Mouse (Mus musculus) layer of hippocampus, adult 6 months (tissue): ENCODE data around the gene Gm21704. TPM values are rescaled to one million over a fixed set of nuclear protein-coding genes. Genes with fewer than 3 reads are reported as not detected.

Experiments used
- long read RNA-seq, 2 experiments: library from polyadenylated mRNA; unstranded; transcript quantifications; one replicate each; pipeline ENCODE4 v2.0.0; 2019 to 2020
- polyA plus RNA-seq: library from polyadenylated mRNA; unstranded; fragments of <200 nt; fragmentation: Nextera tagmentation; gene quantifications from 2 replicates; pipeline ENCODE4 v1.2.3, GENCODE M21; 2021

Gene Gm21704
- polyA plus RNA-seq: not detected in 2 replicates
- long read RNA-seq, experiment 1: 0 reads
- long read RNA-seq, experiment 2: 0 reads

DNA sequence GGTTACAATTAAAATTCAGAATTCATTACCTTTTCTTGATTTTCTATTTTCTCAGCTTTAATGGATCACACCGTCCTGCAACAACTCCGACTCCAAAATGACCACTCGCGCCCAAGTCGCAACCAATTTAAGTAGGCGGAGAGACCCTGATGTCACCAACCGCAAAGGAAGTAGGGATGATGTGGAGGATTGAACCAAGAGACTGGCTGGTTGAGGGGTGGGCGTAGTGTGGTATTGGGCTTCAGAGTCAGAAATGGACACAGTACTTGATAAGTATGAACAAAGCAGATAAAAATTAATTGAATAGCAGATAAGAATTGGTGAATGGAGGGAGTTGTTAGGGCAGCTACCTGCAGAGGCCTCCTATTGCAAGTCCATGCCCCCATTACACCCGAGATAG lies at the start of gene Gm21704, which contains the start of gene Gm21708:
TSS of gene Gm21704 (minus strand) at position 101 of the 400 bp plus-strand sequence.
TSS of gene Gm21708 (minus strand) at position 101 of the 400 bp plus-strand sequence.

DNA sequence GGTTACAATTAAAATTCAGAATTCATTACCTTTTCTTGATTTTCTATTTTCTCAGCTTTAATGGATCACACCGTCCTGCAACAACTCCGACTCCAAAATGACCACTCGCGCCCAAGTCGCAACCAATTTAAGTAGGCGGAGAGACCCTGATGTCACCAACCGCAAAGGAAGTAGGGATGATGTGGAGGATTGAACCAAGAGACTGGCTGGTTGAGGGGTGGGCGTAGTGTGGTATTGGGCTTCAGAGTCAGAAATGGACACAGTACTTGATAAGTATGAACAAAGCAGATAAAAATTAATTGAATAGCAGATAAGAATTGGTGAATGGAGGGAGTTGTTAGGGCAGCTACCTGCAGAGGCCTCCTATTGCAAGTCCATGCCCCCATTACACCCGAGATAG lies 64.7 kb downstream of the Gm21704 start, which contains the start of gene Gm21693:
TSS of gene Gm21693 (minus strand) at position 101 of the 400 bp plus-strand sequence.

Other genes starting within 250 kb of the Gm21704 start
- not detected in 2 replicates for gene Gm21677, start 103.7 kb downstream of the Gm21704 start, polyA plus RNA-seq
- not detected in 2 replicates for gene Gm21693, start 64.8 kb downstream of the Gm21704 start, polyA plus RNA-seq
- gene Gm21708, start within 50 bp of the Gm21704 start, polyA plus RNA-seq: not detected in 2 replicates